Comparison of ENCODE assay signal across 8 mouse cellular contexts in genomic region chr9:92275486-92276207, GRCm38 (mm10). TPM values are rescaled to one million over a fixed set of nuclear protein-coding genes. Genes with fewer than 3 reads are reported as not detected.
DNase-seq lines count a peak whose midpoint lies in the region; ATAC-seq and TF ChIP-seq lines count a peak whose summit lies in the region.

TSS of gene Plscr2 (plus strand) at chr9:92275602.

- no peaks in the 10 kb centered on the region for H3K36me3 ChIP-seq in liver, adult 2 months (ENCODE audit: control insufficient read depth, insufficient read depth, low read length)
- H3K36me3 ChIP-seq in kidney, embryonic 16.5 days (ENCODE audit: insufficient read depth, low read length) = peaks cover 11% of the 10 kb centered on the region
- peaks cover 2% of the 10 kb centered on the region; the same call in 1 of the 2 replicates for H3K36me3 ChIP-seq in small intestine, adult 2 months (ENCODE audit: control insufficient read depth, insufficient read depth, low read length)

- no peaks in the 10 kb centered on the region; the same call in 1 of the 2 replicates for H3K9me3 ChIP-seq in kidney, embryonic 16.5 days (ENCODE audit: low read length)

- H3K27me3 ChIP-seq in liver, adult 2 months (ENCODE audit: control insufficient read depth, insufficient read depth, low read length) = no peaks in the 10 kb centered on the region
- H3K27me3 ChIP-seq in kidney, embryonic 16.5 days (ENCODE audit: insufficient read depth, low read length) = no peaks in the 10 kb centered on the region
- no peaks in the 10 kb centered on the region; the same call in 1 of the 2 replicates for H3K27me3 ChIP-seq in small intestine, adult 2 months (ENCODE audit: control insufficient read depth, insufficient read depth, low read length)

- H3K9ac ChIP-seq in liver, adult 2 months (ENCODE audit: low read depth, low read length) = peak within 1 kb of the TSS; percentile 72
- H3K9ac ChIP-seq in kidney, embryonic 16.5 days (replicated peaks; ENCODE audit: low read length) = peak within 1 kb of the TSS; percentile 56

- DNase-seq in liver, adult 2 months (ENCODE audit: extremely low read depth, low read depth, low spot score) = peak; percentile 77
- no peak for DNase-seq in liver
- peak; percentile 27 for DNase-seq in gastrocnemius, postnatal 25 days
- no peak for DNase-seq in right cerebral cortex, postnatal 4 days
- DNase-seq in frontal cortex, postnatal 25 days (ENCODE audit: low spot score in 2 of 2) = no peak
- no peak for DNase-seq in left cerebral cortex, postnatal 36 days (ENCODE audit: low spot score in 2 of 2)

- peak; percentile 61; the same call in 1 of the 2 replicates for ATAC-seq in kidney, embryonic 16.5 days (ENCODE audit: low FRiP score, low TSS enrichment)

- peak within 1 kb of the TSS; percentile 92 for H3K27ac ChIP-seq in liver, adult 2 months (replicated peaks; ENCODE audit: insufficient read depth, low read depth, low read length)
- peak within 1 kb of the TSS; percentile 91 for H3K27ac ChIP-seq in kidney, embryonic 16.5 days (ENCODE audit: low read length)
- H3K27ac ChIP-seq in small intestine, adult 2 months (ENCODE audit: insufficient read depth, low read depth, low read length) = peak within 1 kb of the TSS; percentile 81

- 31% methylated on average over 9 of the region's 9 CpGs for WGBS in liver, adult 2 months
- WGBS in kidney, embryonic 16.5 days = 35% methylated on average over 9 of the region's 9 CpGs
- WGBS in small intestine, adult 2 months = 57% methylated on average over 9 of the region's 9 CpGs

- TF ChIP-seq CTCF in liver, adult 2 months (IDR thresholded peaks at IDR 0.05; ENCODE audit: low read depth, low read length) = no peak
- no peak for TF ChIP-seq CTCF in small intestine, adult 2 months (IDR thresholded peaks at IDR 0.05; ENCODE audit: extremely low read depth, insufficient read length, insufficient replicate concordance, low read depth, low read length)

- H3K4me3 ChIP-seq in liver, adult 2 months (ENCODE audit: insufficient read depth, low read depth, low read length) = peak within 1 kb of the TSS; percentile 56
- H3K4me3 ChIP-seq in kidney, embryonic 16.5 days (ENCODE audit: low read length) = peak within 1 kb of the TSS; percentile 18
- H3K4me3 ChIP-seq in small intestine, adult 2 months (ENCODE audit: low read depth, low read length) = peak within 1 kb of the TSS; percentile 35; the same call in 1 of the 2 replicates

- peak within 1 kb of the TSS; percentile 43 for H3K4me2 ChIP-seq in kidney, embryonic 16.5 days (replicated peaks; ENCODE audit: low read depth, low read length)

- intact Hi-C loops in left cerebral cortex, postnatal 36 days (cut with DNase I) = no loop called here

- no peak for TF ChIP-seq POLR2A in liver, adult 2 months (IDR thresholded peaks at IDR 0.05; ENCODE audit: extremely low read depth, insufficient read depth, low read length)
- no peak for TF ChIP-seq POLR2A in small intestine, adult 2 months (IDR thresholded peaks at IDR 0.05; ENCODE audit: low read depth, low read length)

- peaks cover 27% of the 10 kb centered on the region for H3K4me1 ChIP-seq in liver, adult 2 months (ENCODE audit: control insufficient read depth, insufficient read depth, low read length)
- H3K4me1 ChIP-seq in kidney, embryonic 16.5 days (ENCODE audit: insufficient read depth, low read length) = peaks cover 53% of the 10 kb centered on the region
- H3K4me1 ChIP-seq in small intestine, adult 2 months (ENCODE audit: control insufficient read depth, insufficient read depth, insufficient read length, low read length) = peaks cover 3% of the 10 kb centered on the region; the same call in 1 of the 2 replicates

- H3K79me2 ChIP-seq in liver, adult 2 months (ENCODE audit: control insufficient read depth, insufficient read depth, low read length) = peaks cover 6% of the 10 kb centered on the region; the same call in 1 of the 2 replicates

RNA-seq across cellular contexts. Expression of gene Plscr2, which starts in this region (rescaled TPM):
- total RNA-seq in liver, adult 2 months (2014; rRNA removed) = 27.4 and 51.6 TPM in 2 replicates
- polyA plus RNA-seq in liver, adult 2 months (2012; rRNA removed) = 13.6 and 13.9 TPM in 2 replicates
- 1 to 10 TPM; 1.3 to 1.5 TPM for total RNA-seq in gastrocnemius, postnatal 25 days (2021)
- polyA plus RNA-seq in kidney, embryonic 16.5 days (2015; fragmentation: Nextera tagmentation; extraction: Ambion mirVana) = 42.7 and 47.8 TPM in 2 replicates
- 0.80 and 1.0 TPM in 2 replicates for polyA plus RNA-seq in small intestine, adult 2 months (2012; rRNA removed)
- 1 to 10 TPM; 1.8 to 3.0 TPM for total RNA-seq in left cerebral cortex, postnatal 36 days (2021)

Comparison
In these comparisons a context has a peak if more than half of its experiments do, and no peak if none do; other contexts are left out.
1. DNase-seq: peak in liver, adult 2 months (single experiment) and gastrocnemius, postnatal 25 days (single experiment); none in liver (single experiment), right cerebral cortex, postnatal 4 days (single experiment), frontal cortex, postnatal 25 days (0 of 2) and left cerebral cortex, postnatal 36 days (0 of 2).
2. Peak in every context shown above with its lines, with median percentiles within 50 percentile points of each other: H3K27ac ChIP-seq and H3K4me3 ChIP-seq.